Mouse (Mus musculus): ENCODE measurements around the gene Chn2. TPM values are rescaled to one million over a fixed set of nuclear protein-coding genes. Genes with fewer than 3 reads are reported as not detected.
A peak's percentile ranks its signal among the peaks of the same experiment; 100 is the strongest.

Chn2 gene
- polyA plus RNA-seq, 1 experiment from 2014 or later = 6.2 TPM

DNA sequence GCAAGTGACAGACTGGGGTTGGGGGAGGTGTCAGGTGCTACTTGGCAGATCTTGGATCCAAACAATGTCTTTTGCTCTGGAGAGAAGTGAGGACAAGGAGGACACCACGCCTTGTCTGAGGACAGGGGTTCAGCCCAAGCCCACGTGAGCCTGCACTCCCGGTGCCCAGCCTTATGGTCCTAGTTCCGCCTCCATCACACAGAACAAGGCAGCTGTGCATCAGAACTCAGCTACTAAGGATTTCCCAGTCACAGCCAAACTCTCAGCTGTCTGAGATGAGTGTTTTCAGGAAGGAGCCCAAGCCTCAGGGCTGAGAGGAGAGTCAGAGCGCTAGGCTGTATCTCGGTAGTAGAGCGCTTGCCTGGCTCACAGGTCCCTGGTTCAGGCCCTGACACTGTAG, 214.5 kb downstream of the Chn2 start:
- Histone ChIP-seq H3K4me1 (ENCODE audit: control insufficient read depth, insufficient read depth, low read length) (peaks cover 14% of the 10 kb centered on the region; the same call in 1 of the 2 replicates), H3K36me3 (ENCODE audit: control insufficient read depth, insufficient read depth, low read length) (no peaks in the 10 kb centered on the region), H3K4me2 (no peak overlapping the region), H3K27ac (ENCODE audit: low read depth, low read length) (0 out of 2 replicates have a peak overlapping the region, but pooled peaks have one; percentile 17), H3K9me3 (replicated peaks; ENCODE audit: control insufficient read depth, low read length) (no peaks in the 10 kb centered on the region), H3K27me3 (ENCODE audit: control insufficient read depth, insufficient read depth, low read length) (no peaks in the 10 kb centered on the region), H3K4me3 (ENCODE audit: low read depth, low read length) (no peak overlapping the region), H3K9ac (ENCODE audit: low read depth, low read length) (no peak overlapping the region)
- ATAC-seq (replicated peaks; ENCODE audit: insufficient number of reproducible peaks, low FRiP score, low TSS enrichment) = no peak
- WGBS (ENCODE audit: insufficient replicate concordance) = 64% methylated on average over 7 of the region's 7 CpGs

DNA sequence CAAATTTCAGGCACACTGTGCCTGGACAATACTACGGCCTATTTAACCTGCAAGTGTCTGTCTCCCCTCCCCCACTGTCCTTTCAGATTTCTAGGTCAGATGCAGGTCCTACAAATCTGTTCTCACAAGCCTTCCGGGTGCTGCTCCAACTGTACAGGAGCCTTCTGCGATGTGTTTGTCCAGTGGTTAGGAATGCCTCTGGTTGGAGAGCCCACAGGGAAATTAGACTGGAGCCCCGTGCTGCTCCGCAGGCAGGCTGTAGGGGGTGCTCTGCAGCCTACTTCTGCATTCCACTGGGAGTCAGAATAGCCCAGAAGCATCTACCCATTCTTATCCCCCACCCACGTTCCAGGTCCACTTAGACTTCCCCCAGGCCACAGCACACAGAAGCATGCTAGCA, 215.4 kb downstream of the Chn2 start:
- H3K4me3 ChIP-seq (ENCODE audit: low read depth, low read length) = no peak overlapping the region
- H3K27ac ChIP-seq (ENCODE audit: low read depth, low read length) = no peak overlapping the region
- H3K9ac ChIP-seq (ENCODE audit: low read depth, low read length) = no peak overlapping the region
- no peaks in the 10 kb centered on the region for H3K36me3 ChIP-seq (ENCODE audit: control insufficient read depth, insufficient read depth, low read length)
- no peak for ATAC-seq (replicated peaks; ENCODE audit: insufficient number of reproducible peaks, low FRiP score, low TSS enrichment)
- H3K4me1 ChIP-seq (ENCODE audit: control insufficient read depth, insufficient read depth, low read length) = peaks cover 16% of the 10 kb centered on the region
- no peak overlapping the region for H3K4me2 ChIP-seq
- no peaks in the 10 kb centered on the region for H3K9me3 ChIP-seq (replicated peaks; ENCODE audit: control insufficient read depth, low read length)
- no peaks in the 10 kb centered on the region for H3K27me3 ChIP-seq (ENCODE audit: control insufficient read depth, insufficient read depth, low read length)
- 60% methylated on average over 6 of the region's 6 CpGs for WGBS (ENCODE audit: insufficient replicate concordance)

DNA sequence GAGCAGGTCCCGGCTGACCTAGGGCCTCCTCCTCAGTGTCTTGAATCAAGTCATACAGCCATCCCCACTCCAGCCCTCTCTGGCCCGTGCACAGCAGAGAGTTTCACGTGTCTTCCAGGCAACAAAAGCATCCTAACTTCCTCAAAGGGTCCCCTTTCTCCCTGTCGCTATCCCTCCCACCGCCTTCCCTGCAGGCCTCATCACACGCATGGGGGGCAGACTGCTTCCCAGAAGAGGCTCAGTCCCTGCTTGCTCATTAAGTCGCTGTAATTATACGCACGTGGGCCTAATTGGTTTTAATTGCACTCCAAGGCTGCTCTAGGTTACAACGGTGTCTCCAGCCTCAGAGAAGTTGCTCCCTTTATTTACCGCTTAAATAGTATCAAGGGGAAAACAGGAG, 216.0 kb downstream of the Chn2 start:
- H3K27me3 ChIP-seq (ENCODE audit: control insufficient read depth, insufficient read depth, low read length) = no peaks in the 10 kb centered on the region

DNA sequence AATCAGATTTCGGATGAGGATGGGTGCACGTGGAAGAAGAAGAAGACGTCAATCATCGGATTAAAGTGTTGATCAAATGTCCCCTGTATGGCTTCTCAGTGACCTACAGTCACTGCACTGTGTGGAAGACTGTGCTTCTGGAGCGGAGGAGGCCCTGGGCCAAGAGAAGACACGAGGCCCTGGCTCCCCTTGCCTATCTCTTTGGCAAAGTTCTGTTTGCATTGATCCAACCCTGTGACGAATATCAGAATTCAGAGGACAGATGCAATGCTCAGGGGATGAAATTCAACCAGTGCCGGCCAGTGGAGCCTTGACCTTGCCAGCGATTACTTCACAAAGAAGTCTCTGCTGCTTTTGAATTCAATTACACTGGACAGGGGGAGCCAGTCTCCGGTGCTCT, 217.0 kb downstream of the Chn2 start:
- ATAC-seq (replicated peaks; ENCODE audit: insufficient number of reproducible peaks, low FRiP score, low TSS enrichment) = no peak
- Histone ChIP-seq H3K4me3 (ENCODE audit: low read depth, low read length) (no peak overlapping the region), H3K27ac (ENCODE audit: low read depth, low read length) (no peak overlapping the region), H3K4me1 (ENCODE audit: control insufficient read depth, insufficient read depth, low read length) (peaks cover 16% of the 10 kb centered on the region), H3K9ac (ENCODE audit: low read depth, low read length) (no peak overlapping the region), H3K27me3 (ENCODE audit: control insufficient read depth, insufficient read depth, low read length) (no peaks in the 10 kb centered on the region), H3K9me3 (replicated peaks; ENCODE audit: control insufficient read depth, low read length) (no peaks in the 10 kb centered on the region), H3K36me3 (ENCODE audit: control insufficient read depth, insufficient read depth, low read length) (no peaks in the 10 kb centered on the region), H3K4me2 (no peak overlapping the region)
- 81% methylated on average over 10 of the region's 10 CpGs for WGBS (ENCODE audit: insufficient replicate concordance)

More for the DNA sequence above, 216.0 kb downstream of the Chn2 start:
- no peaks in the 10 kb centered on the region for H3K9me3 ChIP-seq (replicated peaks; ENCODE audit: control insufficient read depth, low read length)
- H3K4me3 ChIP-seq (ENCODE audit: low read depth, low read length) = no peak overlapping the region
- no peaks in the 10 kb centered on the region for H3K36me3 ChIP-seq (ENCODE audit: control insufficient read depth, insufficient read depth, low read length)
- H3K27ac ChIP-seq (ENCODE audit: low read depth, low read length) = no peak overlapping the region
- no peak overlapping the region for H3K9ac ChIP-seq (ENCODE audit: low read depth, low read length)
- peaks cover 16% of the 10 kb centered on the region for H3K4me1 ChIP-seq (ENCODE audit: control insufficient read depth, insufficient read depth, low read length)
- no peak overlapping the region for H3K4me2 ChIP-seq
- no peak for ATAC-seq (replicated peaks; ENCODE audit: insufficient number of reproducible peaks, low FRiP score, low TSS enrichment)
- WGBS (ENCODE audit: insufficient replicate concordance) = 71% methylated on average over 11 of the region's 11 CpGs

DNA sequence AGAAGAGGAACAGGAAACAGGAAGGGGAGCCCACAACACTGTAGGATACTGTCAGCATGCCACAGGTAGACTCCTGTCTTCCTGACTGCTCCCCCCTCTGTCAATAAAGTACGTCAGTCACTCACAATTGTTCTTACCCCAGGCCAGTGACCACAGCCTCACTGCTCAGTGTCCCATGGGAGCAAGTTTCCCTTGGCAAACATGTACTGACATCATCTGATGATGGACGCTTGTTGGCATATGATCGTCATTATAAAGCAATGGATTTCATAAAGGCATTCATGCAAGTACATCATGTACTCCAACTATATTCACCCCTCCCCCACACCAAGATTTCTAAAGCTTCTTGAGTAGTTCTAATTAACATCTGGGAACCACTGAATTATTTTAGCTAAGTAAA, 218.2 kb downstream of the Chn2 start:
- no peaks in the 10 kb centered on the region for H3K27me3 ChIP-seq (ENCODE audit: control insufficient read depth, insufficient read depth, low read length)
- H3K4me2 ChIP-seq = no peak overlapping the region
- no peaks in the 10 kb centered on the region for H3K36me3 ChIP-seq (ENCODE audit: control insufficient read depth, insufficient read depth, low read length)
- no peak overlapping the region for H3K4me3 ChIP-seq (ENCODE audit: low read depth, low read length)
- H3K9me3 ChIP-seq (replicated peaks; ENCODE audit: control insufficient read depth, low read length) = no peaks in the 10 kb centered on the region
- peaks cover 12% of the 10 kb centered on the region for H3K4me1 ChIP-seq (ENCODE audit: control insufficient read depth, insufficient read depth, low read length)
- 75% methylated on average over 3 of the region's 3 CpGs for WGBS (ENCODE audit: insufficient replicate concordance)
- no peak for ATAC-seq (replicated peaks; ENCODE audit: insufficient number of reproducible peaks, low FRiP score, low TSS enrichment)
- H3K9ac ChIP-seq (ENCODE audit: low read depth, low read length) = no peak overlapping the region
- H3K27ac ChIP-seq (ENCODE audit: low read depth, low read length) = no peak overlapping the region

DNA sequence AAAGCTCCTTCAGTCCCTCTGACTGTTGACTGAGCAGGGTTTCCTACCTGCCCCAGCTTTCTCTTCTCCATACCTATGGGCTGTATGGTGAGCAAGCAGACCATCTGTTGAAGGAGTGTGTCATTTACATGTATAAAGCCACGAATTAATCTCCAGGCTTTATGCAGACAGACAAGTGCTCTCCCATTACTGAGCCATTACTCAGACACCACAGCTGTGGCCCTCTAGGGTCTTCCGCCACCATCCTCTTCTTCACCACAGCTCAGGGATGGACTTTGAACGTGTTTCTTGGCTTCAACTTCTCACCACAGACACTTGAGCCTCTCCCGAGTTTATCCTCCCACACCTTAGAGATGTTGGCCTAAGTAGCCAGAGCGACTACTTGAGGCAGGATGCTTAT, 219.1 kb downstream of the Chn2 start:
- no peak overlapping the region for H3K4me3 ChIP-seq (ENCODE audit: low read depth, low read length)
- no peaks in the 10 kb centered on the region for H3K9me3 ChIP-seq (replicated peaks; ENCODE audit: control insufficient read depth, low read length)
- H3K9ac ChIP-seq (ENCODE audit: low read depth, low read length) = no peak overlapping the region
- WGBS (ENCODE audit: insufficient replicate concordance) = 76% methylated on average over 5 of the region's 5 CpGs
- H3K27ac ChIP-seq (ENCODE audit: low read depth, low read length) = no peak overlapping the region
- peaks cover 11% of the 10 kb centered on the region for H3K4me1 ChIP-seq (ENCODE audit: control insufficient read depth, insufficient read depth, low read length)
- ATAC-seq (replicated peaks; ENCODE audit: insufficient number of reproducible peaks, low FRiP score, low TSS enrichment) = no peak
- H3K27me3 ChIP-seq (ENCODE audit: control insufficient read depth, insufficient read depth, low read length) = no peaks in the 10 kb centered on the region
- H3K36me3 ChIP-seq (ENCODE audit: control insufficient read depth, insufficient read depth, low read length) = no peaks in the 10 kb centered on the region
- H3K4me2 ChIP-seq = no peak overlapping the region

DNA sequence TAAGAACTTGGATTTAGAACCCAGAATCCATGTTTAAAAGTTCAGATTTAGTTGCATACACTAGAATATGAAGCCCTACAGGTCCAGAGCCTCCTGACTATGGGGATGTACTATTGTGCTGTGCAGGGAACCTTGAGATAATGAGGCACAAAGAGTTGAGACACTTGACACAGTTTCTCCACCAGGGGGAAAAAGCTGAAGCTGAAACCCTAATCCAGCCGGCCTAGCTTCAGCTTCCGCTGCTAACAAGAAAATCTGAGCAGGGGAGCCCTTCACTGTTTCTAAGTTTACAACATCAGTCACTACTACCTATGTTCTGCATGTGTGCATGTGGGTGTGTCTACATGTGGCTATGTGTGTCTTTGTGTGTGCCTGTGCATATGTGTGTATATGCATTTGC, 223.4 kb downstream of the Chn2 start:
- 57% methylated on average over 2 of the region's 2 CpGs for WGBS (ENCODE audit: insufficient replicate concordance)
- no peaks in the 10 kb centered on the region for H3K9me3 ChIP-seq (replicated peaks; ENCODE audit: control insufficient read depth, low read length)
- no peak overlapping the region for H3K9ac ChIP-seq (ENCODE audit: low read depth, low read length)
- H3K4me3 ChIP-seq (ENCODE audit: low read depth, low read length) = no peak overlapping the region
- no peak for ATAC-seq (replicated peaks; ENCODE audit: insufficient number of reproducible peaks, low FRiP score, low TSS enrichment)
- no peaks in the 10 kb centered on the region for H3K27me3 ChIP-seq (ENCODE audit: control insufficient read depth, insufficient read depth, low read length)
- no peak overlapping the region for H3K27ac ChIP-seq (ENCODE audit: low read depth, low read length)
- no peak overlapping the region for H3K4me2 ChIP-seq
- H3K36me3 ChIP-seq (ENCODE audit: control insufficient read depth, insufficient read depth, low read length) = no peaks in the 10 kb centered on the region
- H3K4me1 ChIP-seq (ENCODE audit: control insufficient read depth, insufficient read depth, low read length) = peaks cover 2% of the 10 kb centered on the region; the same call in 1 of the 2 replicates

DNA sequence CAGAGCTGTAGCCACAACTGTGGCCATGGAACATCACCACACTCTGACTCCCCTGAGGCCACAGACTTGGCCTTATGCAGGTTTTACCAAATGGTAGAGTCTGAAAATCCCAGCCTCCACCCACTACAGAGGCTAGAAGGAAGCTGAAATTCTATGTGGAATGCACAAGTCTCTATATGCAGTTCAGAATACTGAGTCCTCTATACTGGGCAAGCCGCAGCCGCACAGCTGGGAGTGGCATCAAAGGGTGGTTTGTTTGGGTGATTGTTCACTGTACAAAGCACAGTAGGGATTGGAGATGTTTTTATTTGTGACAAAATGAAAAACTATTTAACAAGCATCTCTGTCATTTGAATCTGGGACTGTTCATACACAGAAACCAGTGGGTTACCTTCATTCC, 224.5 kb downstream of the Chn2 start:
- ATAC-seq (replicated peaks; ENCODE audit: insufficient number of reproducible peaks, low FRiP score, low TSS enrichment) = no peak
- H3K27me3 ChIP-seq (ENCODE audit: control insufficient read depth, insufficient read depth, low read length) = no peaks in the 10 kb centered on the region
- no peak overlapping the region for H3K27ac ChIP-seq (ENCODE audit: low read depth, low read length)
- H3K36me3 ChIP-seq (ENCODE audit: control insufficient read depth, insufficient read depth, low read length) = no peaks in the 10 kb centered on the region
- 93% methylated on average over 2 of the region's 2 CpGs for WGBS (ENCODE audit: insufficient replicate concordance)
- peaks cover 2% of the 10 kb centered on the region; the same call in 1 of the 2 replicates for H3K4me1 ChIP-seq (ENCODE audit: control insufficient read depth, insufficient read depth, low read length)
- no peak overlapping the region for H3K9ac ChIP-seq (ENCODE audit: low read depth, low read length)
- H3K9me3 ChIP-seq (replicated peaks; ENCODE audit: control insufficient read depth, low read length) = no peaks in the 10 kb centered on the region
- no peak overlapping the region for H3K4me3 ChIP-seq (ENCODE audit: low read depth, low read length)
- no peak overlapping the region for H3K4me2 ChIP-seq

DNA sequence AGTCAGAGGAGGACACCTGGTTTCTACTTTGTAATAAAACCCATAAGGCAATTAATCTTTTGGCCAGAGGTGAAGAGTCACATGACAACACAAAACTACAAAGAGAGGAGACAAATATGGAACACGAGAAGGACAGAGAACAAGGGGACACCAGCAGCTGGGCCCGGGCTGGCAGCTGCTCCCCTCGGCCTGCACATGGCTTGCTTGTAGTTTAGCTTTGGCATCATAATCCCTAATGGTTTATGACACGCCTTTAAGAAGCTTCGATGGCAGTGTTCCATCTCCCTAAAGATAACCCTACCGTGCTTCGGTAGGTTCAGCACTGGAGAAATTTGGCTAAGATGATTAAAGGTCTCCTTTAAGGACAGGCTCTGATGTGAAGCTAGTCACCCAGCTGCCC, 225.2 kb downstream of the Chn2 start:
- Histone ChIP-seq H3K4me3 (ENCODE audit: low read depth, low read length) (no peak overlapping the region), H3K9me3 (replicated peaks; ENCODE audit: control insufficient read depth, low read length) (no peaks in the 10 kb centered on the region), H3K4me1 (ENCODE audit: control insufficient read depth, insufficient read depth, low read length) (no peaks in the 10 kb centered on the region), H3K9ac (ENCODE audit: low read depth, low read length) (no peak overlapping the region), H3K27ac (ENCODE audit: low read depth, low read length) (no peak overlapping the region), H3K27me3 (ENCODE audit: control insufficient read depth, insufficient read depth, low read length) (no peaks in the 10 kb centered on the region), H3K36me3 (ENCODE audit: control insufficient read depth, insufficient read depth, low read length) (no peaks in the 10 kb centered on the region), H3K4me2 (no peak overlapping the region)
- ATAC-seq (replicated peaks; ENCODE audit: insufficient number of reproducible peaks, low FRiP score, low TSS enrichment) = no peak
- 86% methylated on average over 7 of the region's 7 CpGs for WGBS (ENCODE audit: insufficient replicate concordance)

Data from heart, embryonic 11.5 days (tissue).